Mouse (Mus musculus) heart, adult 2 months (tissue): ENCODE results near the gene Adipor1.

Experiments used
- CTCF ChIP-seq: fragments of 200-600 bp; IDR thresholded peaks from 2 replicates; pipeline ENCODE4 v1.8.1; 2022; ENCODE audit warnings: antibody characterized with exemption, mild to moderate bottlenecking, moderate library complexity
- EP300 ChIP-seq: fragments of 200-500 bp; IDR thresholded peaks from 2 replicates; pipeline ENCODE4 v1.6.1; 2011; ENCODE audit warnings: low read depth, low read length, control low read depth; ENCODE audit not compliant: insufficient read depth
- POLR2A ChIP-seq: fragments of 200-500 bp; IDR thresholded peaks from 2 replicates; pipeline ENCODE4 v1.6.1; 2011; ENCODE audit warnings: mild to moderate bottlenecking, low read depth, low read length, control low read depth; ENCODE audit not compliant: insufficient read depth

DNA sequence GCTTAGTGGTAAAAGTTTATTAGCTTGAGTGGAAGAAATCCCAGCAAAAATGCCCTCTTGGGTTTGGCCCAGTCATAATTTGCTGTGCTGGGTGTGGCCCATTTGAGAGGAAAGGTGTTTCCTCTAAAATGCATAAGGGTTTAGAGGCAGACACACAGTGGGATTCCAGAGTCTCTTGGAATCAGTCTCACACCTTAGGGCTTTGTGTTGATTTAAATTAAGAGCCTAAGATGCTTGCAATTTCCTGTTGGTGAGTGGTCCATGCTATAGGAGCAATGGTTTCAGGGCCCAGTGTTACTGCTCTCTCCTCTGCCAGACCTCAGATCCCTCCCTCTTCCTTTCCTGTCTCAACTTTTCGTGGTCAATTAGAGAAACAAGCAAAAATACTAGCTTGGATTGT, 4.0 kb downstream of the Adipor1 start:
- no peak for TF ChIP-seq POLR2A
- TF ChIP-seq CTCF, result no peak
- TF ChIP-seq EP300, result no peak
